Mouse (Mus musculus) right cerebral cortex, postnatal 25 days (tissue): Measurements from ENCODE around the gene Zhx3.

Source experiments
- DNase-seq: peaks from one replicate; pipeline ENCODE4 v3.0.0; 2022

Gene Zhx3

GRCm38 (mm10) chr2:160725877-160726864 is 146.6 kb downstream of the Zhx3 start:
- DNase-seq = peak; percentile 1

- DNase-seq = no peak
Observed at GRCm38 (mm10) chr2:160724536-160724935, 148.3 kb downstream of the Zhx3 start.

- DNase-seq = no peak
Observed at GRCm38 (mm10) chr2:160723613-160724375, 149.0 kb downstream of the Zhx3 start.

GRCm38 (mm10) chr2:160722714-160723113 is 150.1 kb downstream of the Zhx3 start:
- no peak for DNase-seq

GRCm38 (mm10) chr2:160718811-160719210 is 154.0 kb downstream of the Zhx3 start:
- no peak for DNase-seq

GRCm38 (mm10) chr2:160717269-160717668 is 155.5 kb downstream of the Zhx3 start:
- no peak for DNase-seq

- no peak for DNase-seq
Observed at GRCm38 (mm10) chr2:160715463-160716030, 157.3 kb downstream of the Zhx3 start.

- DNase-seq = no peak
Observed at GRCm38 (mm10) chr2:160707673-160708072, 165.1 kb downstream of the Zhx3 start.

- no peak for DNase-seq
Observed at GRCm38 (mm10) chr2:160702824-160703223, 170.0 kb downstream of the Zhx3 start.

- no peak for DNase-seq
Observed at GRCm38 (mm10) chr2:160701603-160702002, 171.2 kb downstream of the Zhx3 start.

- DNase-seq = no peak
Observed at GRCm38 (mm10) chr2:160700271-160700670, 172.5 kb downstream of the Zhx3 start.
